Mouse (Mus musculus) heart, adult 8-10 months (tissue): ENCODE data around the gene Thsd7b. TPM values are rescaled to one million over a fixed set of nuclear protein-coding genes. Genes with fewer than 3 reads are reported as not detected.

ENCODE experiments used
- DNase-seq: peaks from one replicate; pipeline ENCODE4 v3.0.0; 2022; ENCODE audit warnings: low spot score
- total RNA-seq, 4 experiments: library from RNA; stranded (reverse); gene quantifications; 2 replicates each; pipeline ENCODE4 v1.2.4; 2022

Thsd7b gene
- total RNA-seq, 4 experiments from 2014 or later: 0.11 to 0.19 (median 0.13) TPM; not detected in 1

- DNase-seq: no peak
These were observed 246.6 kb downstream of the Thsd7b start for GRCm38 (mm10) chr1:129519751-129520150.

- no peak for DNase-seq
These were observed 253.9 kb downstream of the Thsd7b start for GRCm38 (mm10) chr1:129526967-129527366.

- no peak for DNase-seq
These were observed 259.1 kb downstream of the Thsd7b start for GRCm38 (mm10) chr1:129532206-129532605.

GRCm38 (mm10) chr1:129538508-129538907, 265.4 kb downstream of the Thsd7b start:
- no peak for DNase-seq

- DNase-seq: no peak
These were observed 265.9 kb downstream of the Thsd7b start for GRCm38 (mm10) chr1:129538970-129539369.

GRCm38 (mm10) chr1:129540751-129541150, 267.6 kb downstream of the Thsd7b start:
- DNase-seq: no peak

- DNase-seq: no peak
These were observed 269.6 kb downstream of the Thsd7b start for GRCm38 (mm10) chr1:129542563-129543146.

- DNase-seq: no peak
These were observed 270.1 kb downstream of the Thsd7b start for GRCm38 (mm10) chr1:129543169-129543568.

- DNase-seq: no peak
These were observed 285.0 kb downstream of the Thsd7b start for GRCm38 (mm10) chr1:129558054-129558453.

GRCm38 (mm10) chr1:129559137-129559536, 286.0 kb downstream of the Thsd7b start:
- DNase-seq: no peak

- no peak for DNase-seq
These were observed 286.7 kb downstream of the Thsd7b start for GRCm38 (mm10) chr1:129559812-129560211.

- DNase-seq: no peak
These were observed 289.6 kb downstream of the Thsd7b start for GRCm38 (mm10) chr1:129562707-129563106.

- no peak for DNase-seq
These were observed 297.4 kb downstream of the Thsd7b start for GRCm38 (mm10) chr1:129570522-129570921.

- no peak for DNase-seq
These were observed 306.9 kb downstream of the Thsd7b start for GRCm38 (mm10) chr1:129579955-129580354.

GRCm38 (mm10) chr1:129586635-129587034, 313.5 kb downstream of the Thsd7b start:
- DNase-seq: no peak

- no peak for DNase-seq
These were observed 316.4 kb downstream of the Thsd7b start for GRCm38 (mm10) chr1:129589366-129590002.

- no peak for DNase-seq
These were observed 322.3 kb downstream of the Thsd7b start for GRCm38 (mm10) chr1:129595447-129595846.

GRCm38 (mm10) chr1:129600933-129601332, 327.8 kb downstream of the Thsd7b start:
- no peak for DNase-seq

GRCm38 (mm10) chr1:129602284-129602683, 329.2 kb downstream of the Thsd7b start:
- DNase-seq: no peak

GRCm38 (mm10) chr1:129608395-129608794, 335.3 kb downstream of the Thsd7b start:
- DNase-seq: no peak

GRCm38 (mm10) chr1:129616080-129616479, 343.0 kb downstream of the Thsd7b start:
- DNase-seq: no peak

- DNase-seq: no peak
These were observed 346.6 kb downstream of the Thsd7b start for GRCm38 (mm10) chr1:129619440-129620301.

GRCm38 (mm10) chr1:129624519-129624918, 351.4 kb downstream of the Thsd7b start:
- DNase-seq: no peak
